ENCODE assay signal across 8 mouse cellular contexts in the genomic region with DNA sequence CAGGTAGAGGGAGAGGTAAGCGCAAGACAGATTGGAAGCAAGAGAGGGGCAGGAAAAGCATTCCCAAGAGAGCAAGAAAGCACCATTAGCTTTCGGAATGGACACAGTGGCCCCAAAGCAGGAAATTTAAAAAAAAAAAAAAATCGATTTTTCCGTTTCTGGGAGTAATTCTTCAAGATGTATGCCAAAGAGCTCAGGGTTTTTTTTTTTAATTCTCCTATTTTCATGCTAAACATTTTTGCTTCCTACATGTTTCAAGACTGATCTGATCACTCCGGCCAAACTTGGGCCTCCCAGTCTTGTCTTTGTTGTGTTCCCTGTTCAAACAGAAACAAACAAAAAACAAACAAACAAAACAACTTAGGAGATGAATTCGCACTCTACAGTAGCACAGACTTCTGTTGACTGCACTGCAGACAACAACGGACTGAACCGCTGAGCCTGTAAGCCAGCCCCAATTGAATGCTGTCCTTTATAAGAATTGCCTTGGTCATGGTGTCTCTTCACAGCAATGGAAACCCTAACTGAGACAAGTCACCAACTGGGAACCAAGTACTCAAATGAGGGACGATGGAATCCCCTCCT. TPM values are rescaled to one million over a fixed set of nuclear protein-coding genes. Genes with fewer than 3 reads are reported as not detected.
A peak's percentile ranks its signal among the peaks of the same experiment; 100 is the strongest.
DNase-seq lines count a peak whose midpoint lies in the region; ATAC-seq and TF ChIP-seq lines count a peak whose summit lies in the region.

No protein-coding gene starts in this region.

- peak overlapping the region; percentile 73 for H3K9ac ChIP-seq in hindbrain, embryonic 16.5 days (ENCODE audit: low read depth, low read length)
- H3K9ac ChIP-seq in midbrain, postnatal 0 days (replicated peaks; ENCODE audit: low read length, poor library complexity, severe bottlenecking): peak overlapping the region; percentile 37

- peak overlapping the region; percentile 89 for H3K27ac ChIP-seq in left cerebral cortex, adult 2 months
- no peak overlapping the region for H3K27ac ChIP-seq in cortical plate, adult 2 months (ENCODE audit: insufficient read depth, low read length)
- no peak overlapping the region; the same call in 1 of the 2 replicates for H3K27ac ChIP-seq in hindbrain, embryonic 16.5 days (ENCODE audit: low read depth, low read length)
- no peak overlapping the region for H3K27ac ChIP-seq in midbrain, postnatal 0 days (ENCODE audit: low read depth, low read length)

- TF ChIP-seq POLR2A in cortical plate, adult 2 months (IDR thresholded peaks at IDR 0.05; ENCODE audit: extremely low read depth, insufficient read depth, low read length): no peak

- peak overlapping the region; percentile 90 for H3K4me3 ChIP-seq in left cerebral cortex, adult 2 months
- peak overlapping the region; percentile 67 for H3K4me3 ChIP-seq in cortical plate, adult 2 months (ENCODE audit: insufficient read depth, low read length)
- peak overlapping the region; percentile 93 for H3K4me3 ChIP-seq in hindbrain, embryonic 16.5 days (ENCODE audit: low read length)
- peak overlapping the region; percentile 49 for H3K4me3 ChIP-seq in midbrain, postnatal 0 days (ENCODE audit: low read depth, low read length)

- intact Hi-C loops in left cerebral cortex, adult 2 months (cut with DNase I): no loop called here
- intact Hi-C loops in left cerebral cortex, postnatal 4 days (cut with DNase I): no loop called here

- no peak for TF ChIP-seq CTCF in left cerebral cortex, adult 2 months (IDR thresholded peaks at IDR 0.05)
- TF ChIP-seq CTCF in cortical plate, adult 2 months (IDR thresholded peaks at IDR 0.05; ENCODE audit: extremely low read depth, insufficient read depth, low read length): no peak
- TF ChIP-seq CTCF in midbrain, postnatal 0 days (IDR thresholded peaks at IDR 0.05): no peak

- H3K36me3 ChIP-seq in hindbrain, embryonic 16.5 days (ENCODE audit: control insufficient read depth, insufficient read depth, low read length): no peaks in the 10 kb centered on the region
- no peaks in the 10 kb centered on the region for H3K36me3 ChIP-seq in midbrain, postnatal 0 days (ENCODE audit: insufficient read depth, low read length)

- no peaks in the 10 kb centered on the region for H3K4me1 ChIP-seq in cortical plate, adult 2 months (ENCODE audit: control insufficient read depth, insufficient read depth, low read length)
- H3K4me1 ChIP-seq in hindbrain, embryonic 16.5 days (ENCODE audit: control insufficient read depth, insufficient read depth, low read depth, low read length): peaks cover 5% of the 10 kb centered on the region
- no peaks in the 10 kb centered on the region for H3K4me1 ChIP-seq in midbrain, postnatal 0 days (ENCODE audit: insufficient read depth, low read length)

- no peaks in the 10 kb centered on the region for H3K27me3 ChIP-seq in hindbrain, embryonic 16.5 days (replicated peaks; ENCODE audit: control insufficient read depth, insufficient read depth, low read length)
- no peaks in the 10 kb centered on the region for H3K27me3 ChIP-seq in midbrain, postnatal 0 days (ENCODE audit: insufficient read depth, low read length)

- no peak for ATAC-seq in hindbrain, embryonic 16.5 days
- no peak for ATAC-seq in midbrain, postnatal 0 days (ENCODE audit: low FRiP score)
- no peak for ATAC-seq in megakaryocyte progenitor cell, adult 5-6 weeks (replicated peaks; ENCODE audit: poor library complexity)

- H3K9me3 ChIP-seq in hindbrain, embryonic 16.5 days (ENCODE audit: control insufficient read depth, low read length): no peaks in the 10 kb centered on the region
- H3K9me3 ChIP-seq in midbrain, postnatal 0 days (ENCODE audit: low read length): no peaks in the 10 kb centered on the region

- WGBS in hindbrain, embryonic 16.5 days: 40% methylated on average over 9 of the region's 9 CpGs
- 39% methylated on average over 9 of the region's 9 CpGs for WGBS in midbrain, postnatal 0 days

- no peak for DNase-seq in left cerebral cortex, adult 2 months (ENCODE audit: extremely low spot score in 1 of 2, low spot score in 2 of 2)
- no peak for DNase-seq in left cerebral cortex, postnatal 4 days
- DNase-seq in midbrain, postnatal 0 days (ENCODE audit: low spot score): no peak
- no peak for DNase-seq in thymus, postnatal 0 days (ENCODE audit: low spot score)
- no peak for DNase-seq in spleen, postnatal 14 days (ENCODE audit: low spot score in 2 of 2)

- H3K4me2 ChIP-seq in hindbrain, embryonic 16.5 days (ENCODE audit: low read length): peak overlapping the region; percentile 96
- H3K4me2 ChIP-seq in midbrain, postnatal 0 days (ENCODE audit: low read depth, low read length, poor library complexity, severe bottlenecking): peak overlapping the region; percentile 71

RNA-seq across cellular contexts. Expression of gene Irak4, which starts 0.7 kb away (rescaled TPM):
- 1 to 10 TPM; 1.5 to 1.6 TPM for total RNA-seq in left cerebral cortex, adult 2 months (2021)
- total RNA-seq in left cerebral cortex, postnatal 4 days (2021): 1 to 10 TPM; 1.5 to 1.8 TPM
- polyA plus RNA-seq in cortical plate, adult 2 months (2012; rRNA removed): 2.0 and 2.2 TPM in 2 replicates
- 1.7 and 2.5 TPM in 2 replicates for polyA plus RNA-seq in hindbrain, embryonic 16.5 days (2015; fragmentation: Nextera tagmentation; extraction: Ambion mirVana)
- 2.7 and 3.6 TPM in 2 replicates for total RNA-seq in midbrain, postnatal 0 days (2014; rRNA removed)
- polyA plus RNA-seq in midbrain, postnatal 0 days (2015; fragmentation: Nextera tagmentation; extraction: Ambion mirVana): 1.7 and 1.8 TPM in 2 replicates
- 8.7 and 8.9 TPM in 2 replicates for polyA plus RNA-seq in thymus, postnatal 0 days (2015; fragmentation: Nextera tagmentation; extraction: Ambion mirVana)
- 11.8 and 14.3 TPM in 2 replicates for total RNA-seq in megakaryocyte progenitor cell, adult 5-6 weeks (2015)
- total RNA-seq in megakaryocyte progenitor cell, adult 5-6 weeks (2017): 28.7 and 31.9 TPM in 2 replicates

RNA-seq across cellular contexts. Expression of gene Pus7l, which starts 0.8 kb away (rescaled TPM):
- total RNA-seq in left cerebral cortex, adult 2 months (2021): 1 to 10 TPM; 3.0 to 3.1 TPM
- total RNA-seq in left cerebral cortex, postnatal 4 days (2021): 1 to 10 TPM; 5.4 to 6.0 TPM
- polyA plus RNA-seq in cortical plate, adult 2 months (2012; rRNA removed): 3.1 and 3.3 TPM in 2 replicates
- polyA plus RNA-seq in hindbrain, embryonic 16.5 days (2015; fragmentation: Nextera tagmentation; extraction: Ambion mirVana): 6.0 and 6.1 TPM in 2 replicates
- 3.8 and 4.5 TPM in 2 replicates for total RNA-seq in midbrain, postnatal 0 days (2014; rRNA removed)
- polyA plus RNA-seq in midbrain, postnatal 0 days (2015; fragmentation: Nextera tagmentation; extraction: Ambion mirVana): 4.7 and 4.8 TPM in 2 replicates
- polyA plus RNA-seq in thymus, postnatal 0 days (2015; fragmentation: Nextera tagmentation; extraction: Ambion mirVana): 9.6 and 10.4 TPM in 2 replicates
- 12.9 and 17.2 TPM in 2 replicates for total RNA-seq in megakaryocyte progenitor cell, adult 5-6 weeks (2015)
- total RNA-seq in megakaryocyte progenitor cell, adult 5-6 weeks (2017): 14.1 and 15.5 TPM in 2 replicates

RNA-seq across cellular contexts. Expression of gene Twf1, which starts 45.5 kb away (rescaled TPM):
- total RNA-seq in left cerebral cortex, adult 2 months (2021): 10 to 100 TPM; 39.2 to 46.4 TPM
- total RNA-seq in left cerebral cortex, postnatal 4 days (2021): 10 to 100 TPM; 51.4 to 52.5 TPM
- polyA plus RNA-seq in cortical plate, adult 2 months (2012; rRNA removed): 42.0 and 43.4 TPM in 2 replicates
- polyA plus RNA-seq in hindbrain, embryonic 16.5 days (2015; fragmentation: Nextera tagmentation; extraction: Ambion mirVana): 74.2 and 75.0 TPM in 2 replicates
- total RNA-seq in midbrain, postnatal 0 days (2014; rRNA removed): 35.3 and 40.4 TPM in 2 replicates
- 64.9 and 65.6 TPM in 2 replicates for polyA plus RNA-seq in midbrain, postnatal 0 days (2015; fragmentation: Nextera tagmentation; extraction: Ambion mirVana)
- 54.7 and 61.6 TPM in 2 replicates for polyA plus RNA-seq in thymus, postnatal 0 days (2015; fragmentation: Nextera tagmentation; extraction: Ambion mirVana)
- 43.9 and 50.1 TPM in 2 replicates for total RNA-seq in megakaryocyte progenitor cell, adult 5-6 weeks (2015)
- 27.2 and 28.1 TPM in 2 replicates for total RNA-seq in megakaryocyte progenitor cell, adult 5-6 weeks (2017)
